Mouse (Mus musculus) c-Kit-negative CD71-positive TER-119-positive erythroid progenitor cells, embryonic 14.5 days (primary cell): Measurements from ENCODE around the gene Fdx1l.
"Not testable (repeated sequence)": the region's sequence is repeated elsewhere in the genome, so short reads cannot be mapped to it uniquely, and the experiment has no call there.

Experiments
- DNase-seq: peaks from one replicate; pipeline ENCODE4 v3.0.0-alpha.2; 2013; ENCODE audit warnings: low read depth, low spot score

The Fdx1l gene

DNA sequence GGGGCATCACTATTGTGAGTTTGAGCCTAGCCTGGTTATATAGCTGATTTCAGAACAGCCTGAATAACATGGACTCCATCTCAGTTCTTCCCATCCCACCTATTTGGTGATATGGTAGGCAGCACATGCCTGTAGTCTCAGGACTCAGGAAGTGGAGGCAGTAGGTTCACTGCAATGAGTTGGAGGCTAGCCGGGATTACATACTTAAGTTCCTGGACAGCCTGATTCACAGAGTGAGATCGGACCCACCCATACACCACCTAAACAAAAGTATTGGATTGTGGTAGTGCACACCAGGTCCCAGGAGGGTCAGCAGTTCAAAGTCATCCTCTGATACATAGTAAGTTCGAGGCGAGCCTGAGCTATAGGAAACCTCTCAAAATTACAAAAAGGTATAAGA is 773 bp downstream of the Fdx1l start:
- no peak for DNase-seq

DNA sequence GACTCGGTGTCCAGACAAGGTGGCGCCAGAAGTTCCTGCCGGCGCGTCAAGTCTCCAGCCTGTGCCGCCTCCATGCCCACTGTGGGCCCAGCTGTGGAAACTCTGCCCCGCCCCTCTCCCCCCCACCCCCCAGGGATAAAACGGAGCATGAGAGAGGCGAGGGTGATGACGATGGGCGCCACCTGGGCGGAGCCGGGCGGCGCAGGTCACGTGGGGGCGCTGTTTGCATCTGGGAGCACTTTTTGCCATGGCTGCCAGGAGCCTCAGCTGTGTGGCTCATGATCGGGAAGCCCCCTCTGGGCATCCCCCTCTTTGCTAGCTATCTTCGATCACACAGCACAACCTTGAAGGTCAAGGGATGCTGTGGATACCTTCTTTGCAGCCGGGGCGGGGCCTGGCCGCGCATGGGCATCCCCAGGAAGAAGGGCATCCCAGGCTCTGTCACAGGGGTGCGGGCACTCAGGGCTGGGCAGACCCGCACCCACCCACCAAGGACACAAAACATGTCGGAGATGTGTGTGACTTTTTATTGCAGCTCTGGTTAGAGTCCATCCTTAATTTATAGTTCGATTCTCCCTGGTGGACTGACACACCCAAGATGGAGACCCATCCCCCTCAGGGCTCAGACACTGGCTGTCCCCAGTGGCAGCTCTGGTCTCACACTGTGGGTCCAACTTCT is 6.3 kb downstream of the Fdx1l start, which contains the start of gene Zglp1:
TSS of gene Zglp1 (minus strand) at position 88 of the 679 bp plus-strand sequence.
- DNase-seq, result no peak

DNA sequence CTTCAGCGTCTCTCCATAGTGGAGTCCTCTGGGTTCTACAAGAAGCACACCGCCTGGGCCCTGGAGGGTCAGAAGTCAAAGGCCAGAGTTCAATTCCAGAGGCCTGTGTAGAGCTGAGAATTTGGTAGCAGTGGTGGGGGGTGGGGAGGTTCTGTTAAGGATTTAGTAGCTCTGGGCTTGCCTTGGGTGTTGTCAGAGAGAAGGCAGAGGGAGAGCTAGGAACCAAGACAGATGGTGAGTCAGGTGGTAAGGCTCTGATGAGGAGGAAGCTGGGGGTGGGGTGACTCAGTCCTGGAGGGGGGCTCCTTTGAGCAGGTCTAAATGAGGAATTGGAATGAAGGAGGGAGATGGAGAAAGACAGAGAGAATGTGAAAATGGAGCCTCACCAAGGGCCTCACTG is 10.5 kb downstream of the Fdx1l start:
- no peak for DNase-seq

DNA sequence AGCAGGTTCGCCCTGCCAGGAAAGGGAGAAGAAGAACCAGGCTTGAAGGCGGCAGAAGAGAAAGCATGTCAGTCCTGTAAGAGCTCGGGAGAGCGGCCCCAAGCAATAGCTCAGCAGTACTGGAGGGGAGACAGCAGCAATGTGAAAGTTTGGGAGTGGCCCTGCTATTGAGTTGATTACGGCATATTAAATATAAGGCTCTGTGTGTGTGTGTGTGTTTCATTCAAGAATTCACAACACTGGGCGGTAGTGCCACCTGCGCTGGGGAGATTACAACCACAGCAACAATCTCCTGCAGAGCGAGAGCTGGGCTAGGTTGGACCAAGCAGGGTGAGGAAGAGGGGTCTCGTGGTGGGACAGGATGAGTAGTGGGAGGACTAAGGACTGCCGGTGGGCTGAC is 21.8 kb downstream of the Fdx1l start:
- DNase-seq, result no peak

DNA sequence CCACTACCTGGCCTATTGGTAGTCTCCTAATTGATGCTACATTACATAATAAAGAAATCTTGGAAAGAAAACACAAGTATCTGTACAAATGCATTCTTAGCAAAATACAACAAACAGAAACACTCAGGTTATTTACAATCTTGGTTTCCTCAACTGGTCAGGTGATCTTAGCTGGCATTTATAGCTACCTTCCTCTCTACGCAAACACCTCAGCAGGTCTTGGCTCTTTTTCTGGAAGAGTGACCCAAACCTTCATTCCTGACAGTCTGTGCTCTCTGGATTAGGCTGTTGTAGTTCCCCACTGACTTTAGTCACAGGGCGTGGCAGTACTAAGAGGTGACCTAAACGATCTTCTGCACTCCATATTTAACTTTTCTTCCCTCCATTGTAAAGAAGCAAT is 28.2 kb downstream of the Fdx1l start:
- DNase-seq, result no peak

DNA sequence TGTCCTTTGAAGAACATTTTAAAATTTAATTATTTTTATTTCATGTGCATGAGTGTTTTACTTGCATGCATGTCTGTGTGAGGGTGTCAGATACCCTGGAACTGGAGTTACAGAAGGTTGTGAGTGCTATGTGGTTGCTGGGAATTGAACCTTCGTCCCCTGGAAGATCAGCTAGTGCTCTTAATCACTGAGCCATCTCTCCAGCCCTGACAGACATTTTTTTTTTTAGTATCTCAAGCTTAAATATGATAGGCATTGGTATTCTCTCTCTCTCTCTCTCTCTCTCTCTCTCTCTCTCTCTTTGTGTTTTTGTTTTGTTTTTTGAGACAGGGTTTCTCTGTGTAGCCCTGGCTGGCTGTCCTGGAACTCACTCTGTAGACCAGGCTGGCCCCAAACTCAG is 28.6 kb downstream of the Fdx1l start:
- not testable (repeated sequence) for DNase-seq

DNA sequence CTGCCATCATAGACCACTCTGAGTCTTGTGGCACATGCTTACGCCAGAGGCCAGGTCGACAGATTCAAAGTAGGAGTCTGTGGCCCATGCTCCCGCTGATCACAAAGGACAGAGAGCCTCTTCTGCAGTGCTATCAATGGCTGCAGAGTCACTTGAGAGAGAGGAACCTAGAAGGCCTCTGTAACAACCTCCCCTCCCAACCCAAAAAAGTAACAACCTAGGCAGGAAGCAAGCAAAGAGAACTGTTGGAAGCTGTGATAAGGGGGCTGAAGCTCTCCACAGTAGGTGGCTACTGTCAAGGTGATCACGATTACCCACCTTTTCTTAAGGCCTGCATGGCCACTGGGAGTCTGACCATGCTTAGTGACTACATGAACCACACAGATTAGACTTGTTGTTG is 29.9 kb downstream of the Fdx1l start:
- DNase-seq, result no peak

DNA sequence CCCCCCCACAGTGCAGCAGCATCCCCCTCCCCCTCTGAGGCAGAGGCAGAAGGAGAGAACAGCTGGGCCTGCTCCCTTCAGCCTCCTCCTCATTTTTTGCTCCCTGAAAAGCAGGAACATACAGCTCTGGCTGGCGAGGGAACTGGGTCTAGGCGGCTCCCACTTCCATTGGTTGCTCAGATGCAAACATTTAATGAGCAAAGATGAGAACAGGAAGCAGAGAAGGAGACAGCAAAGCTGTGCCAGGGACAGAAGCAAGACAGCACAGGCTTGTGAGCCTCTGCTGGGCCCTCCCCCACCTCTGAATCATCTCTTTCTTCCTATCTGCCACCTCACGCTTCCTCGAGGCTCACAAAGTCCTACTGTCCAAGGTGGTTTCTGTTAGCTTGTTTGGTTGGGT is 32.1 kb downstream of the Fdx1l start:
- DNase-seq, result no peak

DNA sequence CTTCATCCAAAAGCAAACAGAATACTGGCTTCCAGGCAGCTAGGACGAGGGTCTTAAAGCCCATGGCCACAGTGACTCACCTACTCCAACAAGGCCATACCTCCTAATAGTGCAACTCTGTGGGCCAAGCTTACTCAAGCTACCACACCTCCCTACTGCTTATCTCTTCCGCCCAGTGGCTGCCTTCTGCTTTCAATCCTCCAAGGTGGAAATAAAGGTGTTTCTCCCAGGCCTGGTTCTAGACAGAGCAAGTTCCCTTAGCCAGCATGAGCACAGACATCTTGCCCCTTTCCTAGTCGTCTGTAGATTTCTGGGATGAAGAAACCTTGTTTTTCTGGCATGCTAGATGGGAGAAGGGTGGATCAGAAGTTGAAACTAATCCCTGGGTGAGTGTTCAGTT is 33.6 kb downstream of the Fdx1l start:
- DNase-seq, result peak; percentile 32

DNA sequence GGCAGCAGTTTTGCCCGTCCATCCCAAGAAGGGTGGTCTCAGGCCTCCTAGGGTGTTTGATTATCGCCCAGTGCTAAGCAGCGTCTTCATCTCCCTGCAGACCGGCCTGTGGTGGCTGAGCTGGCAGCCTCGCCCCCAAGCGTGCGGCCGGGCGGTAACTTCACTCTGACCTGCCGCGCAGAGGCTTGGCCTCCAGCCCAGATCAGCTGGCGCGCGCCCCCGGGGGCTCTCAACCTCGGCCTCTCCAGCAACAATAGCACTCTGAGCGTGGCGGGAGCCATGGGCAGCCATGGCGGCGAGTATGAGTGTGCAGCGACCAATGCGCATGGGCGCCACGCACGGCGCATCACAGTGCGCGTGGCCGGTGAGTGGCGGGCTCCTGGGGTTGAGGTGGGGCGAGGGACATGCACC is 35.9 kb downstream of the Fdx1l start:
- DNase-seq, result no peak

DNA sequence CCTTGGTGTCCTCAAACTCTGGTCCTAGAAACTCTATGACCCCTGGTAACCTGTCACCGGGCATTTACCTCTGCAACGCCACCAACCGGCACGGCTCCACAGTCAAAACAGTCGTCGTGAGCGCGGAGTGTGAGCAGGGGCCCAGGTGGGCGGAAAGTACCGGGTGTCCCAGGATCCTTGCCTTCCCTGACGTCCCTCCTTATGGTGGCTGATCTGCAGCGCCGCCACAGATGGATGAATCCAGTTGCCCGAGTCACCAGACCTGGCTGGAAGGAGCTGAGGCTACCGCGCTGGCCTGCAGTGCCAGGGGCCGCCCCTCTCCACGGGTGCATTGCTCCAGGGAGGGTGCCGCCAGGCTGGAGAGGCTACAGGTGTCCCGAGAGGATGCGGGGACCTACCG is 36.7 kb downstream of the Fdx1l start:
- no peak for DNase-seq

DNA sequence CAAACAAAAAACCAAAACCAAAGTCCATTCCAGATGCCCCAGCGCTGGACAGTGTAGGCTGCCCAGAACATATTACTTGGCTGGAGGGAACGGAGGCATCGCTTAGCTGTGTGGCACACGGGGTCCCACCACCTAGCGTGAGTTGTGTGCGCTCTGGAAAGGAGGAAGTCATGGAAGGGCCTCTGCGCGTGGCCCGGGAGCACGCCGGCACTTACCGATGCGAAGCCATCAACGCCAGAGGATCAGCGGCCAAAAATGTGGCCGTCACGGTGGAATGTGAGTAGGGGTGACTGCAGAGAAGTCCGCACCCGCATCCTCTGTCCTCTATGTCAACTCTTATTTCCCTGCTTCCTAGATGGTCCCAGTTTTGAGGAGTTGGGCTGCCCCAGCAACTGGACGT is 37.3 kb downstream of the Fdx1l start:
- no peak for DNase-seq

DNA sequence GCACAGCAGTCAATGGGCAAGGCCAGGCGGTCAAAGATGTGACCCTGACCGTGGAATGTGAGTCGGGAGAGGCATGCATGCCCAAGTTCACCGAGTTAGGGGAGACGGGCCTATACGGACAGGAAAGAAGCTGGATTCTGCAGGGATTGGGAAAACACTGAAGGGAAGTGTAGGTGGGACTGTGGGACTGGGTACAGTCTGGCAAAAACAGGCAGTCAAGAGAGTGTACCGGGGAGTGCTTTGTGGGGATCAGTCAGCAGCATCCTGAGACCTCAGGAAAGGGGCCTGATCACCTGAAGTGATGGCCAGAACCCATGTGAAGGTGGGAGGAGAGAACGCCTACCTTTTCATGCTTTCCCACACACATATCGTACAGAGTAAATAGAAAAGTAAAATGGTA is 37.8 kb downstream of the Fdx1l start:
- no peak for DNase-seq

DNA sequence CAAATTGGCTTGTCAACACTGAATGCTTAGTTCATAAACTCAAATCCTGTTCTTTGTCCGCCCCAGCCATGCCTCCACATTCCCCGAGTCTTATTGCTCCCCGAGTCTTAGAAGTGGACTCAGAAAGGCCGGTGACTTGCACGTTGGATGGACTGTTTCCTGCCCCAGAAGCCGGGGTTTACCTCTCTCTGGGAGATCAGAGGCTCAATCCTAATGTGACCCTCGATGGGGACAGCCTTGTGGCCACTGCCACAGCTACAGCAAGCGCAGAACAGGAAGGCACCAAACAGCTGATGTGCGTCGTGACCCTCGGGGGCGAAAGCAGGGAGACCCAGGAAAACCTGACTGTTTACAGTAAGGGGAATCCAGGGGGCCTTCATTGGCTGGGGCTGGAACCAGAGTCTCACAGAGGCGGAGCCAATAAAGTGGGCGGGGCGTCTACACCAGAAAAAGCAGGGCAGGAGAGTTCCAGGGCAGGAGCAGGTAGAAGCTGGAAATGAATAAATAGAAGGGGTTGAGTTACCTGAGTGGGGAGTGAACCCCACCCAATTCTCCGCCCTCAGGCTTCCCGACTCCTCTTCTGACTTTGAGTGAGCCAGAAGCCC is 38.8 kb downstream of the Fdx1l start:
- DNase-seq, result peak; percentile 27

DNA sequence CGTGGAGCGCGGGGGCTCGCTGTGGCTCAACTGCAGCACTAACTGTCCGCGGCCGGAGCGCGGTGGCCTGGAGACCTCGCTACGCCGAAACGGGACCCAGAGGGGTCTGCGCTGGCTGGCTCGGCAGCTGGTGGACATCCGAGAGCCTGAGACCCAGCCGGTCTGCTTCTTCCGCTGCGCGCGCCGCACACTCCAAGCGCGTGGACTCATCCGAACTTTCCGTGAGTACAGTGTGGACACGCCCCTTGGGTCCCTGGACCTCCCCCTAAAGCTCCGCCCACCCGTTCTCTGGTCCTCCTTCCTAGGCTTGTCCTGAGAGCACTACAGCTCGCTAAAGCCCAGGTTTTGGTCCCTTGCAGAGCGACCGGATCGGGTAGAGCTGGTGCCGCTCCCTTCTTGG is 40.3 kb downstream of the Fdx1l start:
- peak; percentile 89 for DNase-seq

DNA sequence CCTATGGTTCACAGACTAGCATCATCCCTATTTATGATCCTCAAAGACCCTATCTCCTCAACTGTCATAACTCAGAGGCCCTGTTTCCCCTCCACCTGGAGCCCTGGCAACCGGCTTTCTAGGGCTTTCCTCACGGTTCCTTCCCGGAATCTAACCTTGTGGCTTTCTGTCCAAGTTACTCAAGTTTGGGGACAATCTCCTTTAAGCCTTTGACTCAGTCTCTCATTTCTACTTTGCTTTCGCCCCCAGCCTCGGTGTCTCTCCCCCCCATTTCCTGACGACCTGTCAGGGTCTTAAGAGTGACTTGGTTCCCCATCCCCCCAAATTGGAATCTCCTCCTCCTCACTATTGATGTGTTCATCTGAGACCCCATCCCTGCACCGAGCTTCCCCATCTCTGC is 40.9 kb downstream of the Fdx1l start:
- no peak for DNase-seq

DNA sequence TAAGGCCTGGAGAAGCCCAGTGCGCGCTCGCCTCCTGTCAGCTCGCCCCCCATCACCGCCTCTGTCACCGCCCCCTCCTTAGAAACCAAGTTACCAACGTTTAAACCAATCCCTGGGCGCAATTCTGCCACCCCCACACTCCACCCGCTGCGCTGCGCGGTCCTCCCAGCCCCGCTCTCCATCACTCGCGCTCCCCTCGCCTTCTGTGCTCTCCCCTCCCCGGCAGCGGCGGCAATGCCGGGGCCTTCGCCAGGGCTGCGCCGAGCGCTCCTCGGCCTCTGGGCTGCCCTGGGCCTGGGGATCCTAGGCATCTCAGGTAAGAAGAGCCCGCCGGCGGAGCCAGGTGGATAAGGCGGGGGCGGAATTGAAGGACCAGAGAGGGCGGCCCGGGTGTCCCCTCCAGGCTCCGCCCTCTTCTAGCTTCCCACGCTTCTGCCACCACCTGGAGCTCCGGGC is 41.5 kb downstream of the Fdx1l start, which contains the start of gene Icam5:
TSS of gene Icam5 (plus strand) at position 178 of the 456 bp plus-strand sequence.
- peak; percentile 54 for DNase-seq

DNA sequence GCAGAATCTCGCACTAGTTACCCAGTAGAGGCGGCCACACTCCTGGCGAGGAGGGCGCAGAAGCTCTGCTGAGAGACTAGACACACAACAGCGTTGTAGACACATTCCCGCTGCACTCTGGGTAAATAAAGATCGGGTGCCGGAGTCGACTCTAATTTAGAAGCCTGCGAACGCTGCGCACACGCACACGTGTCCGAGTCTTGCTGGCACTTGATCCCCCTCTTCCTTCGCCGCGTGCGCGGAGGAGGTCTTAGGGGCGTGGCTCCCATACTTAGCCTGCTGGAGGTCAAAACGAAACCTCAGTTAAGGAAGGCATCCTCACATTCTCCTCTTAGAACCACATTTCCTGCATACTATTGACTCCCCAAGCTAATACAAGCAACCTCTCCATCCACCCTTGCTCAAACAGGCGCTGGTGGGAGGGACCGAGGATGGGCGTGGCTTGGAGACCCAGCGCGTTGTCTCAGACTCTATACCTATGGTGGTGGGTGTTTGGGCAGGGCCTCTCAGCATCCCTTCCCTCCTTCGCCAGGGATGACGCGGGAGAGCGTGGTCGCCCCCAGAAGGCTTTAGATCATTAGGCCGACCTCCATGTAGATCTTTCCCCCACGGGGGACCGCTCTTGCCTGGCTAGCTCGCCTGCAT is 42.0 kb downstream of the Fdx1l start:
- peak; percentile 43 for DNase-seq

DNA sequence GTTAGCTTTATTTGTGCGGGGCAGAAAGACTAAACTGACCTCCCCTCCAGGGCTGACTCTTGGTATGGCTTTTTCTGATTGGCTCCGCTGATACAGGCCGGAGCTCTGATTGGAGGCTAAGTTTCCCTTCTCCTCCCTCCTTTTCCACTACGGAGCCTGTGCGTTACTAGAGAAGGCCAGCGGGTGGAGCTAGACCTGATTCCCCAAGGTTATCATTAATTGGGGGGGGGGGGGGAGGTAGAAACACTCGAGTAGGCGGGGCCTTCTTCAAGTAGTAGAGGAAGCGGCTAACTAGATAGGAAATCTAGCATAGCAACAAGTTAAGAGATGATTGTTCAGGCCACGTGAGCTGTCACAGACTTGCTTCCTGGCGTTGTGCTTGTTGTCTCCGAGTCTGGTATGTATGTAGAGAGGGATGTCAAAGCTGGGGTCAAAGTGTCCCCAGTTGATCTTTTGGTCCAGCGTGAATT is 42.6 kb downstream of the Fdx1l start:
- peak; percentile 91 for DNase-seq

DNA sequence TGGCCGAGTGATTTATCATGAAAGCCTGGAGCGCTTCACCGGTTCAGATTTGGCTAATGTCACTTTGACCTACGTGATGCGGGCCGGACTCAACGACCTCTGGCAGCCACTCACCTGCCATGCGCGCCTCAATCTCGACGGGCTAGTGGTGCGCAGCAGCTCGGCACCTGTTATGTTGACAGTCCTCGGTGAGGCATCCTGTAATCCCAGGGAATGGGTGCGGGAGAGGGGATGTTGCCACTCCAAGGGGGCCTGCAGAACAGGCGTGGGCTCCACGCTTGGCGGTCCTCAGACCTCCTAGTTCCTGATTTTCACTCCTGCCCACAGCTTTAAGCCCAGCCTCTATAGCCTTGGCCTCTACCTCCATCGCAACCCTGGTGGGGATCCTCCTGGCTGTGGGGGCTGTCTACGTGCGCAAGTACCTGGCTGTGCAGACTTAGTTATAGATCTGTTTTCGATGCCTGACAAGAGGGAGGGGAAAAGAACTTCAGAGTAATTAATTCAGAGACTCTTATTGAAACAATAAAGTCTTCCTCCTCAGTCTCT is 43.3 kb downstream of the Fdx1l start:
- DNase-seq, result no peak

DNA sequence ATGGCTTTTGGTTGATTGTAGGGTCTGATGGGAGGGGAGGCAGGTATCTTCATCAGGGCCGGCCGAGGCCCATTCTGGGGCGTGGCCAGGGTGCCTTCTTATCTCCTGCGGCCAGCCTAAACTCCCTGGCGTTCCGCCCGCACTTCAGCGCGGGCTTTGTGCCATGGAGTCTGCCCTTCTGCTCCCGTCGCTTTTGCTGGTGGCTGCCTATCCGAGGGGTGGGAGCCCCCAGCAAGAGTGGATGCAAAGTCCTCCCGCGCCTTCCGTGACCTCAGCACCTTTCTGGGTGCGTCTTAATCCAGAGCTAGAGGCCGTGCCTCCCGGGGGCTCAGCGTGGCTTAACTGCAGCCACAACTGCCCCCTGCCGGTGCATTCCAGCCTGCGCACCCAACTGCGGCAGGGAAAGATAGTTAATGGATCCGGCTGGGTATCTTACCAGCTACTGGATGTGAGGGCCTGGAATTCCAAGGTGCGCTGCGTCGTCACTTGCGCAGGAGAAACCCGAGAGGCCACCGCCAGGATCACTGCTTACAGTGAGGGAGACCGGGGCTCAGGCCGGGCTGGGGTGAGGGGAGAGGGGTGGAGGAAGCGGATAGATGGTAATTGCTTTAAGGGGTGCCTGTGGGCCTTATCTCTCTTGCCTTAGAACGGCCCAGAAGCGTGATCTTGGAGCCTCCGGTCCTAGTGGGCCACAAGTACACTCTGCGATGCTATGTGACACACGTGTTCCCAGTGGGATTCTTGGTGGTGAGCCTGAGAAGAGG is 43.9 kb downstream of the Fdx1l start, which contains the start of gene Icam4:
TSS of gene Icam4 (plus strand) at position 83 of the 764 bp plus-strand sequence.
- DNase-seq, result peak; percentile 87
